Mouse (Mus musculus): ENCODE measurements around the gene Tcam1. TPM values are rescaled to one million over a fixed set of nuclear protein-coding genes. Genes with fewer than 3 reads are reported as not detected.

Tcam1 gene
- total and polyA plus RNA-seq, 2 experiments from 2014 or later: 0.23 to 0.38 TPM

DNA sequence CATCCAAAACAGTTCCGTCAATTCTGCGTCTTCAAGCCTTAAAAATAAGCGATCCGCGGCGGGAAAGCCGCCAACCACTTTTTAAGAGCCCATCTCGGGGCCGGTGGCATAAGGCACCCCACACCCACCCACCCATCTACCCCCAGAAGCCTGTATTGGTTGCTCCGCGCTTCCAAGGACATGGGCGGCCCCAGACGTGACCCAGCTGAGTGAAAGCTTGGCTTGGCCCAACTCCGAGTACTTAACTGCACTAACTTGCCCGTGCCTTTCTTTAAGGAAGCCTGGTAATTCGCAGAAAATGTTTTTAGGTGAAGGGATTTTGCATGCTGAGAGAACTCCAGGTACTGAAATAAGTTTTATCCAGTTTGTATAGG, 3.2 kb upstream of the Tcam1 start:
- Histone ChIP-seq H3K9me3 (ENCODE audit: low read length) (no peaks in the 10 kb centered on the region), H3K36me3 (ENCODE audit: insufficient read depth) (no peaks in the 10 kb centered on the region), H3K27me3 (ENCODE audit: insufficient read depth, low read length) (no peaks in the 10 kb centered on the region), H3K4me2 (ENCODE audit: low read depth) (peak overlapping the region; percentile 75), H3K9ac (peak overlapping the region; percentile 45; the same call in 1 of the 2 replicates), H3K27ac (ENCODE audit: low read depth, low read length) (peak overlapping the region; percentile 76), H3K4me1 (ENCODE audit: insufficient read depth) (peaks cover 13% of the 10 kb centered on the region), H3K4me3 (ENCODE audit: low read depth, low read length) (peak overlapping the region; percentile 93)
- no peak for DNase-seq
- no peak for ATAC-seq
- 14% methylated on average over 16 of the region's 16 CpGs for WGBS
- TF ChIP-seq CTCF (IDR thresholded peaks at IDR 0.05; ENCODE audit: low read depth): no peak

DNA sequence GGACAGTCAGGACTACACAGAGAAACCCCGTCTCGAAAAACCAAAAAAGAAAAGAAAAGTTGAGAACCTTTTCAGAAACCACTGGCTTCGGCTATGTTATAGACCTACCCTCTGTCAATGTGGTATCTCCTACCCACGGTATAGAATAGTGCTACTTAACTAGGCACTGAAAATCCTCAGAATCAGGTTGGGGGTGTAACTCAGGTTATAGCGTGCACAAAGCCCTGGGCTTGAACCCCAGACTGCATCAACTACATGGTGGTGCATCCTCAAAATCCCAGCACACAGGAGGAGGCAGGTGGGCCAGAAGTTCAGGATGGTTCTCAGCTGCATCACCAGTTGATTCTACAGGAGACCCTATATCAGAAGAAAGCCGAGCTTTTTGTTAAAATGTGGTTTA, 2.7 kb upstream of the Tcam1 start:
- H3K4me2 ChIP-seq (ENCODE audit: low read depth): no peak overlapping the region
- H3K36me3 ChIP-seq (ENCODE audit: insufficient read depth): no peaks in the 10 kb centered on the region
- ATAC-seq: no peak
- no peak for DNase-seq
- 96% methylated on average over 6 of the region's 6 CpGs for WGBS
- TF ChIP-seq CTCF (IDR thresholded peaks at IDR 0.05; ENCODE audit: low read depth): no peak
- no peak overlapping the region for H3K9ac ChIP-seq
- H3K4me3 ChIP-seq (ENCODE audit: low read depth, low read length): no peak overlapping the region
- H3K9me3 ChIP-seq (ENCODE audit: low read length): no peaks in the 10 kb centered on the region
- peaks cover 13% of the 10 kb centered on the region for H3K4me1 ChIP-seq (ENCODE audit: insufficient read depth)
- no peaks in the 10 kb centered on the region for H3K27me3 ChIP-seq (ENCODE audit: insufficient read depth, low read length)
- H3K27ac ChIP-seq (ENCODE audit: low read depth, low read length): no peak overlapping the region

DNA sequence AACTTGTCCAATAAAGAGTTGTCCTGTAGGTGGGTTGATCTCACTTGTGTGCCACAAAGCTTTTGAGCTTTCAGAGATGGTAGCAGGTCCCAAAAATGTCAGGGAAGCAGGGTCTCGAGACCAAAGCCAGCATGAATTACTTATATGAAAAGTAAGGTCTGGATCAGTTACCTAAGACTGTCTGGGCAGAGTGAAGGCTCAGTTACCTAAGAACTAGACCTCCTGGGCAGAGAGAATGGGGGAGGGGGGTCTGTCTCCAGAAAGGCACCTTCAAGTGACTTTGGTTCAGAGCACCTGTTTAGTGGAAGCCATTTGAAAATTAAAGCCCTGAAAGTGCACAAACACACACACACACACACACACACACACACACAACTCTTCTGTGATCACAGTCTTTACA, 2.1 kb upstream of the Tcam1 start:
- Histone ChIP-seq H3K36me3 (ENCODE audit: insufficient read depth) (no peaks in the 10 kb centered on the region), H3K27ac (ENCODE audit: low read depth, low read length) (no peak overlapping the region)

DNA sequence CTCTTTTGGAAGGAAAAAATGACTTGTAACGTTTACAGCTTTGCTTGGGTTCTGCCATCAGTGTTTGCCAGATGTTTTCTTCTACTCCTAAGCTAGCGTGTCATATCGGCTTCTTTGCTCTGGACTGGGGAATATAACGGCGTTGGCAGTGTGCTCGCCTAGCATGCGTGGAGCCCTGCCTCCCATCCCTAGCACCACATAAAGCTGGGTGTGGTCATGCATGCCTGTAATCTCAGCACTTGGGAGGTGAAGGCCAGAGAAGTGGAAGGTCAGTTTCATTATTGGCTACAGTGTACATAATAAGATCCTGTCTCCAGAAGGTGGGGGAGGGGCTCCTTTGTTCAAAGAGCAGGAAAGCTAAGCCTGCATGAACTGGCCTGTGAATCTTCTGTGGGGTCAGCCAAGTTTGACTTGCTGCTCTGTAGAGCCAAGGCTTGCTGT, 1.5 kb upstream of the Tcam1 start:
- H3K9me3 ChIP-seq (ENCODE audit: low read length): no peaks in the 10 kb centered on the region
- H3K27ac ChIP-seq (ENCODE audit: low read depth, low read length): no peak overlapping the region
- peaks cover 13% of the 10 kb centered on the region for H3K4me1 ChIP-seq (ENCODE audit: insufficient read depth)
- no peak overlapping the region for H3K9ac ChIP-seq
- H3K36me3 ChIP-seq (ENCODE audit: insufficient read depth): no peaks in the 10 kb centered on the region
- DNase-seq: no peak
- H3K27me3 ChIP-seq (ENCODE audit: insufficient read depth, low read length): no peaks in the 10 kb centered on the region
- no peak overlapping the region for H3K4me2 ChIP-seq (ENCODE audit: low read depth)
- no peak for ATAC-seq
- WGBS: 82% methylated on average over 7 of the region's 7 CpGs
- TF ChIP-seq CTCF (IDR thresholded peaks at IDR 0.05; ENCODE audit: low read depth): no peak
- no peak overlapping the region for H3K4me3 ChIP-seq (ENCODE audit: low read depth, low read length)

More for the DNA sequence above, 2.1 kb upstream of the Tcam1 start:
- TF ChIP-seq CTCF (IDR thresholded peaks at IDR 0.05; ENCODE audit: low read depth): no peak
- no peaks in the 10 kb centered on the region for H3K27me3 ChIP-seq (ENCODE audit: insufficient read depth, low read length)
- WGBS: 93% methylated on average over 1 of the region's 1 CpGs
- no peaks in the 10 kb centered on the region for H3K9me3 ChIP-seq (ENCODE audit: low read length)
- no peak overlapping the region for H3K4me2 ChIP-seq (ENCODE audit: low read depth)
- no peak for ATAC-seq
- DNase-seq: no peak
- no peak overlapping the region for H3K4me3 ChIP-seq (ENCODE audit: low read depth, low read length)
- H3K9ac ChIP-seq: no peak overlapping the region
- H3K4me1 ChIP-seq (ENCODE audit: insufficient read depth): peaks cover 13% of the 10 kb centered on the region

DNA sequence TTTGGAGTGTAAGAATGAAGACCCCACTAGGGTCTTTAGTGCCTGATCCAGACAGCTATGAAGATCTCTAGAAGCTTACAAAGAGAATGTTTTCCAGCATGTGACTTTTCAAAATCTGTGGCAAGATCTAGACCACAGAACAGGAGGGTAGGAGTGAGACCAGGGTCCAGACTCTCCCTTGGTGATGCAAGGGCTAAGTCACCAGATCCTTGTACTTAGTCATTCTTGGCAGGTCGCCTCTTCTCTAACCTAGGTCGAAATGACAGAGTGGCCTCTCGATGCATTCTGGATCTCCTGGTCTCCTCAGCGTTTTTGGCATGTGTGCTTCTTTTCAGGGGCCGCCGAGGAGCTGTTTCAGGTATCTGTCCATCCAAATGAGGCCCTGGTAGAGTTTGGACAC, 6.0 kb downstream of the Tcam1 start:
- H3K9ac ChIP-seq: no peak overlapping the region
- no peak for DNase-seq
- H3K4me1 ChIP-seq (ENCODE audit: insufficient read depth): no peaks in the 10 kb centered on the region
- no peak for TF ChIP-seq CTCF (IDR thresholded peaks at IDR 0.05; ENCODE audit: low read depth)
- no peaks in the 10 kb centered on the region for H3K27me3 ChIP-seq (ENCODE audit: insufficient read depth, low read length)
- 88% methylated on average over 6 of the region's 6 CpGs for WGBS
- no peaks in the 10 kb centered on the region for H3K9me3 ChIP-seq (ENCODE audit: low read length)
- ATAC-seq: no peak
- H3K27ac ChIP-seq (ENCODE audit: low read depth, low read length): no peak overlapping the region
- no peak overlapping the region for H3K4me2 ChIP-seq (ENCODE audit: low read depth)
- no peak overlapping the region for H3K4me3 ChIP-seq (ENCODE audit: low read depth, low read length)
- no peaks in the 10 kb centered on the region for H3K36me3 ChIP-seq (ENCODE audit: insufficient read depth)

- 77% methylated on average over 4 of the region's 4 CpGs for WGBS
- no peaks in the 10 kb centered on the region for H3K4me1 ChIP-seq (ENCODE audit: insufficient read depth)
- H3K36me3 ChIP-seq (ENCODE audit: insufficient read depth): no peaks in the 10 kb centered on the region
Measured at GRCm38 (mm10) chr11:106283371-106283770, 6.9 kb downstream of the Tcam1 start.

GRCm38 (mm10) chr11:106284126-106284525, 7.7 kb downstream of the Tcam1 start:
- 67% methylated on average over 8 of the region's 8 CpGs for WGBS

More at GRCm38 (mm10) chr11:106283371-106283770, 6.9 kb downstream of the Tcam1 start:
- no peak overlapping the region for H3K27ac ChIP-seq (ENCODE audit: low read depth, low read length)
- no peak for TF ChIP-seq CTCF (IDR thresholded peaks at IDR 0.05; ENCODE audit: low read depth)
- no peak for ATAC-seq
- H3K9ac ChIP-seq: no peak overlapping the region
- no peak overlapping the region for H3K4me2 ChIP-seq (ENCODE audit: low read depth)
- H3K27me3 ChIP-seq (ENCODE audit: insufficient read depth, low read length): no peaks in the 10 kb centered on the region
- no peaks in the 10 kb centered on the region for H3K9me3 ChIP-seq (ENCODE audit: low read length)
- DNase-seq: no peak
- H3K4me3 ChIP-seq (ENCODE audit: low read depth, low read length): no peak overlapping the region

More at GRCm38 (mm10) chr11:106284126-106284525, 7.7 kb downstream of the Tcam1 start:
- H3K4me3 ChIP-seq (ENCODE audit: low read depth, low read length): no peak overlapping the region
- no peak overlapping the region for H3K4me2 ChIP-seq (ENCODE audit: low read depth)
- no peaks in the 10 kb centered on the region for H3K4me1 ChIP-seq (ENCODE audit: insufficient read depth)
- H3K9ac ChIP-seq: no peak overlapping the region
- no peak for DNase-seq
- no peaks in the 10 kb centered on the region for H3K9me3 ChIP-seq (ENCODE audit: low read length)
- no peak for ATAC-seq
- no peak overlapping the region for H3K27ac ChIP-seq (ENCODE audit: low read depth, low read length)
- H3K27me3 ChIP-seq (ENCODE audit: insufficient read depth, low read length): no peaks in the 10 kb centered on the region
- TF ChIP-seq CTCF (IDR thresholded peaks at IDR 0.05; ENCODE audit: low read depth): no peak
- H3K36me3 ChIP-seq (ENCODE audit: insufficient read depth): no peaks in the 10 kb centered on the region

Measured in forebrain, postnatal 0 days (tissue).